Mouse (Mus musculus) limb, embryonic 11.5 days (tissue): ENCODE results near the gene Fcna. TPM values are rescaled to one million over a fixed set of nuclear protein-coding genes. Genes with fewer than 3 reads are reported as not detected.

ENCODE experiments used
- ATAC-seq: fragments of 200-750 bp; cut with Nextera tagmentation; 2 replicates; pipeline ENCODE4 v1.8.0; 2017; ENCODE audit warnings: low read depth; ENCODE audit not compliant: insufficient number of reproducible peaks, low FRiP score, low TSS enrichment
- DNase-seq: peaks from one replicate; pipeline ENCODE4 v3.0.0-alpha.2; 2015; ENCODE audit warnings: low spot score
- H3K27ac ChIP-seq: fragments of 300-500 bp; sonication (generic); replicated peaks from 2 replicates; pipeline ENCODE4 v1.5.1; 2014; ENCODE audit warnings: low read depth, mild to moderate bottlenecking, low read length
- H3K27me3 ChIP-seq: fragments of 300-500 bp; sonication (generic); 2 replicates; pipeline ENCODE4 v1.6.1; 2014; ENCODE audit warnings: mild to moderate bottlenecking, low read length, mixed read lengths; ENCODE audit not compliant: control insufficient read depth, insufficient read depth
- H3K36me3 ChIP-seq: fragments of 300-500 bp; sonication (generic); 2 replicates; pipeline ENCODE4 v1.6.1; 2014; ENCODE audit warnings: mild to moderate bottlenecking, low read length, moderate library complexity, mixed read lengths; ENCODE audit not compliant: control insufficient read depth, insufficient read depth
- H3K4me1 ChIP-seq: fragments of 300-500 bp; sonication (generic); 2 replicates; pipeline ENCODE4 v1.6.1; 2014; ENCODE audit warnings: low read length, mixed read lengths; ENCODE audit not compliant: control insufficient read depth, insufficient read depth
- H3K4me2 ChIP-seq: fragments of 300-500 bp; sonication (generic); 2 replicates; pipeline ENCODE4 v1.6.1; 2014; ENCODE audit warnings: low read depth, mild to moderate bottlenecking, moderate library complexity; ENCODE audit not compliant: severe bottlenecking
- H3K4me3 ChIP-seq: fragments of 300-500 bp; sonication (generic); 2 replicates; pipeline ENCODE4 v1.5.1; 2014; ENCODE audit warnings: low read depth, low read length
- H3K9ac ChIP-seq: fragments of 300-500 bp; sonication (generic); 2 replicates; pipeline ENCODE4 v1.6.1; 2014; ENCODE audit warnings: mild to moderate bottlenecking, low read length
- H3K9me3 ChIP-seq: fragments of 300-500 bp; sonication (generic); 2 replicates; pipeline ENCODE4 v1.6.1; 2016; ENCODE audit warnings: low read length; ENCODE audit not compliant: control insufficient read depth
- WGBS: fragments of 180-500 bp; shearing (Covaris S2); extraction: QIAGEN DNeasy Blood & Tissue Kit; methylation state at CpG from one replicate; pipeline ENCODE4 v1.1.7; 2014; 5-methylcytosine and 5-hydroxymethylcytosine counted together
- polyA plus RNA-seq: library from polyadenylated mRNA; unstranded; fragments of >200 nt; fragmentation: Nextera tagmentation; extraction: Ambion mirVana; gene quantifications from 2 replicates; pipeline ENCODE4 v1.2.1, GENCODE M21; 2014

Gene Fcna
- polyA plus RNA-seq, 1 experiment from 2014 or later: 0.35 TPM

- H3K36me3 ChIP-seq: no peaks in the 10 kb centered on the region
Observed at GRCm38 (mm10) chr2:25656691-25657090, 28.9 kb upstream of the Fcna start.

GRCm38 (mm10) chr2:25654502-25654901 is 26.7 kb upstream of the Fcna start:
- 59% methylated on average over 1 of the region's 1 CpGs for WGBS
- no peaks in the 10 kb centered on the region for H3K4me1 ChIP-seq
- H3K9me3 ChIP-seq: no peaks in the 10 kb centered on the region
- ATAC-seq: no peak
- no peak overlapping the region for H3K9ac ChIP-seq
- no peak overlapping the region for H3K27ac ChIP-seq
- DNase-seq: no peak
- no peaks in the 10 kb centered on the region for H3K36me3 ChIP-seq
- no peaks in the 10 kb centered on the region for H3K27me3 ChIP-seq
- H3K4me2 ChIP-seq: no peak overlapping the region
- H3K4me3 ChIP-seq: no peak overlapping the region

More at GRCm38 (mm10) chr2:25656691-25657090, 28.9 kb upstream of the Fcna start:
- no peak for ATAC-seq
- WGBS: 80% methylated on average over 4 of the region's 4 CpGs
- no peak for DNase-seq
- H3K4me1 ChIP-seq: no peaks in the 10 kb centered on the region
- H3K4me3 ChIP-seq: no peak overlapping the region
- H3K27me3 ChIP-seq: no peaks in the 10 kb centered on the region
- H3K27ac ChIP-seq: no peak overlapping the region
- H3K9me3 ChIP-seq: no peaks in the 10 kb centered on the region
- no peak overlapping the region for H3K4me2 ChIP-seq
- H3K9ac ChIP-seq: no peak overlapping the region

- Histone ChIP-seq H3K9ac (no peak within 1 kb of the TSS), H3K4me1 (no peaks in the 10 kb centered on the region), H3K4me3 (no peak within 1 kb of the TSS), H3K36me3 (no peaks in the 10 kb centered on the region), H3K27ac (no peak within 1 kb of the TSS), H3K4me2 (no peak within 1 kb of the TSS), H3K27me3 (no peaks in the 10 kb centered on the region), H3K9me3 (no peaks in the 10 kb centered on the region)
- DNase-seq (no peak), ATAC-seq (no peak)
- 79% methylated on average over 2 of the region's 2 CpGs for WGBS
Observed at GRCm38 (mm10) chr2:25652902-25653301, 25.1 kb upstream of the Fcna start, which contains the start of gene Lcn8. Gene Lcn8 (plus strand): TSS chr2:25653120.

- WGBS: 12% methylated on average over 6 of the region's 6 CpGs
- DNase-seq: peak; percentile 79
Observed at GRCm38 (mm10) chr2:25639890-25640289, 12.1 kb upstream of the Fcna start.

GRCm38 (mm10) chr2:25634046-25634445 is 6.2 kb upstream of the Fcna start:
- H3K9me3 ChIP-seq: no peaks in the 10 kb centered on the region
- no peak for ATAC-seq
- H3K4me3 ChIP-seq: no peak overlapping the region
- DNase-seq: no peak
- no peaks in the 10 kb centered on the region for H3K4me1 ChIP-seq
- no peaks in the 10 kb centered on the region for H3K36me3 ChIP-seq
- no peak overlapping the region for H3K27ac ChIP-seq
- no peaks in the 10 kb centered on the region for H3K27me3 ChIP-seq
- 53% methylated on average over 1 of the region's 1 CpGs for WGBS
- no peak overlapping the region for H3K4me2 ChIP-seq
- H3K9ac ChIP-seq: no peak overlapping the region

More at GRCm38 (mm10) chr2:25639890-25640289, 12.1 kb upstream of the Fcna start:
- no peak for ATAC-seq
- H3K36me3 ChIP-seq: no peaks in the 10 kb centered on the region
- no peak overlapping the region for H3K4me3 ChIP-seq
- no peak overlapping the region for H3K27ac ChIP-seq
- no peaks in the 10 kb centered on the region for H3K9me3 ChIP-seq
- no peaks in the 10 kb centered on the region for H3K27me3 ChIP-seq
- H3K9ac ChIP-seq: no peak overlapping the region
- H3K4me1 ChIP-seq: no peaks in the 10 kb centered on the region
- no peak overlapping the region for H3K4me2 ChIP-seq

GRCm38 (mm10) chr2:25633616-25634015 is 5.8 kb upstream of the Fcna start:
- 86% methylated on average over 3 of the region's 3 CpGs for WGBS
- no peak for ATAC-seq
- H3K27me3 ChIP-seq: no peaks in the 10 kb centered on the region
- no peak overlapping the region for H3K9ac ChIP-seq
- no peak overlapping the region for H3K27ac ChIP-seq
- no peak overlapping the region for H3K4me2 ChIP-seq
- no peak for DNase-seq
- H3K4me1 ChIP-seq: no peaks in the 10 kb centered on the region
- H3K36me3 ChIP-seq: no peaks in the 10 kb centered on the region
- no peak overlapping the region for H3K4me3 ChIP-seq
- no peaks in the 10 kb centered on the region for H3K9me3 ChIP-seq

- no peaks in the 10 kb centered on the region for H3K9me3 ChIP-seq
- no peak overlapping the region for H3K9ac ChIP-seq
- H3K4me3 ChIP-seq: no peak overlapping the region
- no peaks in the 10 kb centered on the region for H3K4me1 ChIP-seq
- ATAC-seq (no peak), DNase-seq (no peak)
- H3K4me2 ChIP-seq: no peak overlapping the region
- H3K27ac ChIP-seq: no peak overlapping the region
- 45% methylated on average over 4 of the region's 4 CpGs for WGBS
- no peaks in the 10 kb centered on the region for H3K27me3 ChIP-seq
- H3K36me3 ChIP-seq: no peaks in the 10 kb centered on the region
Observed at GRCm38 (mm10) chr2:25628738-25629137, 908 bp upstream of the Fcna start.

GRCm38 (mm10) chr2:25625986-25626385 is 1.8 kb downstream of the Fcna start:
- DNase-seq: no peak
- 62% methylated on average over 5 of the region's 5 CpGs for WGBS
- no peaks in the 10 kb centered on the region for H3K9me3 ChIP-seq

More at GRCm38 (mm10) chr2:25625986-25626385, 1.8 kb downstream of the Fcna start:
- H3K4me3 ChIP-seq: no peak overlapping the region
- no peaks in the 10 kb centered on the region for H3K4me1 ChIP-seq
- no peaks in the 10 kb centered on the region for H3K27me3 ChIP-seq
- no peak overlapping the region for H3K9ac ChIP-seq
- H3K4me2 ChIP-seq: no peak overlapping the region
- ATAC-seq: no peak
- no peak overlapping the region for H3K27ac ChIP-seq
- H3K36me3 ChIP-seq: no peaks in the 10 kb centered on the region
